Mouse (Mus musculus) hindbrain, embryonic 11.5 days (tissue): ENCODE results near the gene Mios. TPM values are rescaled to one million over a fixed set of nuclear protein-coding genes. Genes with fewer than 3 reads are reported as not detected.

Experiments
- polyA plus RNA-seq: library from polyadenylated mRNA; unstranded; fragments of >200 nt; fragmentation: Nextera tagmentation; extraction: Ambion mirVana; gene quantifications from 2 replicates; pipeline ENCODE4 v1.2.1, GENCODE M21; 2014

The Mios gene
- polyA plus RNA-seq, 1 experiment from 2014 or later: 26.2 TPM

Other genes starting within 250 kb of the Mios start
- 0.14 TPM in 1 of 2 replicates, not detected in the other for gene Col28a1, start 16.6 kb upstream of the Mios start, polyA plus RNA-seq
- gene Rpa3, start 50.0 kb downstream of the Mios start, polyA plus RNA-seq: 160 and 178 TPM in 2 replicates
- gene Umad1, start 50.1 kb downstream of the Mios start, polyA plus RNA-seq: 26.2 and 28.8 TPM in 2 replicates
- 14.5 and 21.9 TPM in 2 replicates for gene Gm45062, start 50.2 kb downstream of the Mios start, polyA plus RNA-seq